Mouse (Mus musculus) embryo, embryonic 11 days (tissue): Measurements from ENCODE around the gene Tespa1.
"Not testable (repeated sequence)": the region's sequence is repeated elsewhere in the genome, so short reads cannot be mapped to it uniquely, and the experiment has no call there.

Experiments
- DNase-seq: peaks from one replicate; pipeline ENCODE4 v3.0.0-alpha.2; 2015

Gene Tespa1

GRCm38 (mm10) chr10:130363438-130364164 is 40.9 kb downstream of the Tespa1 start:
- DNase-seq: peak; percentile 50

GRCm38 (mm10) chr10:130364766-130365165 is 42.1 kb downstream of the Tespa1 start:
- no peak for DNase-seq

- DNase-seq: no peak
Observed at GRCm38 (mm10) chr10:130368384-130368783, 45.7 kb downstream of the Tespa1 start.

GRCm38 (mm10) chr10:130370005-130370682 is 47.5 kb downstream of the Tespa1 start:
- no peak for DNase-seq

GRCm38 (mm10) chr10:130371644-130372043 is 49.0 kb downstream of the Tespa1 start:
- no peak for DNase-seq

GRCm38 (mm10) chr10:130372491-130373173 is 50.0 kb downstream of the Tespa1 start:
- DNase-seq: no peak

- no peak for DNase-seq
Observed at GRCm38 (mm10) chr10:130375145-130375544, 52.5 kb downstream of the Tespa1 start.

GRCm38 (mm10) chr10:130394232-130394631 is 71.6 kb downstream of the Tespa1 start, which contains the start of gene Vmn2r84:
Vmn2r84 (minus strand) TSS chr10:130394332.
- DNase-seq: no peak

GRCm38 (mm10) chr10:130412167-130412698 is 89.6 kb downstream of the Tespa1 start:
- DNase-seq: not testable (repeated sequence)
